Mouse (Mus musculus): ENCODE data around the gene Bcl11a. TPM values are rescaled to one million over a fixed set of nuclear protein-coding genes. Genes with fewer than 3 reads are reported as not detected.

Gene Bcl11a
- total RNA-seq (2023) = 13.3 TPM

DNA sequence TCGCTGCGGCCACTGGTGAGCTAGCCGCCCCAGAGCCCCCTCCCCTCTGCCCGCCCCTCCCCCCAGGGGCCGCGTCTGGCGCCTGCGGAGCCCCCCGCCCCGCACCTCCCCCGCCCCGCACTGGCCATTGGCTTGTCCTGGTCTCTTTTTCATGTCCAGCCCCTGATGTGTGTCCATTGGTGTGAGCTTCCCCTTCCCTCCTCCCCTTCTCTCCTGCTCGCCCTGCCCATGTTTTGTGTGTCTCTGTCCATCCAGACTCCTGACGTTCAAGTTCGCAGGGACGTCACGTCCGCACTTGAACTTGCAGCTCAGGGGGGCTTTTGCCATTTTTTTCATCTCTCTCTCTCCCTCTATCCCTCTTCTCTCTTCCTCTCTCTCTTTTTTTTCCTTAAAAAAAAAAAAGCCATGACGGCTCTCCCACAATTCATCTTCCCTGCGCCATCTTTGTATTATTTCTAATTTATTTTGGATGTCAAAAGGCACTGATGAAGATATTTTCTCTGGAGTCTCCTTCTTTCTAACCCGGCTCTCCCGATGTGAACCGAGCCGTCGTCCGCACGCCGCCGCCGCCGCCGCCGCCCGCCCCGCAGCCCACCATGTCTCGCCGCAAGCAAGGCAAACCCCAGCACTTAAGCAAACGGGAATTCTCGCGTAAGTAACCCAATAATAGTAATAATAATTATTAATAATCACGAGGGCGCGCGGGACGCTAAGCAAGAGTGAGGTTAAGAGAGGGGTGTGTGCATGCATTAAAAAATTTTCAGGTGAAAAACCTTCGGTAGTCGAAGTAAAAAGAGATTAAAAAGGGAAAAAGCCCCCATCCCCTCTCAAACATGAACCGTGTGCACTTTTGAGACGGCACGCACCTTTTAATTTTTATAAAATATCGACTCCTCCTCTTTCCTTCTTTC, at the start of gene Bcl11a:
TSS of gene Bcl11a (plus strand) at position 262 of the 911 bp plus-strand sequence.

DNA sequence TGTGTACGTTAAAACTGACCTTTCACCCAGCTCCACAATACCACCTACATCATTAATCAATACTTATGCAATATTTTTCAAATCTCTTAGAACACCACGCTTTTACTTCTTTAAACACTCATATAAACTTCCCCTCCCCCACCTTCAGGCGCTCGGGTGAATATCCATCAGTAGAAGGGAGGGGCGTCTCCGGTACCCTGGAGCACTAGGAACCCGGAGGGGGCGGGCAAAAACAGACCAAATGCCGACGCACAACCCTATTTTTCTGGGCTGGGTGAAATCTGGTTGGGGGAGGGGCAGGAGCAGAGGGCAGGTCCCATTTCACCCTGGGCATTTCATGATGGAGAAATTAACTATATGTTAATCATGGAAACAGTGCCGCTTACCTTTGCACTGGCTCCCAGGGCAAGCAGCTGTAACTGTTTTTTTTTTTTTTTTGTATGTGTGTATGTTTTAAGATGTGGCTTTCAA, 3.2 kb upstream of the Bcl11a start, which contains the start of gene A830031A19Rik:
TSS of gene A830031A19Rik (minus strand) at position 421 of the 471 bp plus-strand sequence.

Other genes with a start within 250 kb of the Bcl11a start
- gene Papolg, start 182.8 kb upstream of the Bcl11a start, total RNA-seq (2023) = 28.9 TPM
- not detected for gene A830031A19Rik, start 3.0 kb upstream of the Bcl11a start, total RNA-seq (2023)